Comparison of ENCODE assay signal across 12 mouse cellular contexts in the genomic region with DNA sequence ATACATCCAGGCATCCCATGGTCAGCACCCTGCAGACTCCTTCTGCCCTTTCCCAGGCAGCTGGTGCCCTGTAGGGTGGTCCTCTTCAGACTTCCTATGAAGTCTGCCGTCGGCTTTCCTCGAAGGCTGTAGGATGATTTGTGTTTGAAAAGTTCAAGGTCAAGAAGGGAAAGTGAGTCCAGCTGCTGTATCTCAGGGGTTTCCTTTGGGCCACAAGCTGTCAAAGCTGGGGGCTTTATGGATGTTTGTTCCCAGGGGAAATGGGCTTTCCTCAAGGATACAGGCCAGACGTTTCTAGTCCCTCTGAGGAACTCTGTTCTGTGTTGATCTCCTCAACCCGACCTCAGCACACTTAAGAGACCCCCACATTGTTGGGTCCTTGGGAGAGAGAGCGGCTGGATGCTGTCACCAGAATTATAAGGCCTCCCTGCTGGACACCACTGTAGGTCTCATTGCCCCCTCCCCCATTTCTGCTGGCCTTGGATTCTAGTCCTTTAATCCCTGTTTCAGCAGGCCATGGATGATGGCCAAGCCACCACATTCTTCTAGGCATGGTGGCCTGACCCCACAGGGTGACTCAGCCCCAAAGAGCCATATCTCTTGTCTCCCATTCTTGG. TPM values are rescaled to one million over a fixed set of nuclear protein-coding genes. Genes with fewer than 3 reads are reported as not detected.
DNase-seq lines count a peak whose midpoint lies in the region; ATAC-seq and TF ChIP-seq lines count a peak whose summit lies in the region.
"Had no signal": no experiment of that assay in that cellular context is flagged by ENCODE, and none has a peak within 500 bp of the region (broad histone marks: within the 10 kb centered on the region; RNA-seq: fewer than 3 reads in every experiment).

No protein-coding gene starts in this region.

- H3K4me2 ChIP-seq in kidney, postnatal 0 days (ENCODE audit: low read length): no peak overlapping the region
- H3K4me2 ChIP-seq in midbrain, embryonic 16.5 days (ENCODE audit: low read length): no peak overlapping the region
- H3K4me2 ChIP-seq: liver, embryonic 15.5 days; midbrain, embryonic 15.5 days had no signal

- H3K9me3 ChIP-seq in kidney, postnatal 0 days (replicated peaks; ENCODE audit: low read length): no peaks in the 10 kb centered on the region
- H3K9me3 ChIP-seq in midbrain, embryonic 16.5 days (replicated peaks; ENCODE audit: control insufficient read depth, low read length, poor library complexity, severe bottlenecking): no peaks in the 10 kb centered on the region
- H3K9me3 ChIP-seq: liver, embryonic 15.5 days; midbrain, embryonic 15.5 days had no signal

- ATAC-seq in kidney, postnatal 0 days (replicated peaks; ENCODE audit: low FRiP score, low read depth): peak; percentile 92
- ATAC-seq in midbrain, embryonic 16.5 days: no peak
- ATAC-seq: midbrain, embryonic 15.5 days had no signal

- no peak for TF ChIP-seq CTCF in kidney, postnatal 0 days (IDR thresholded peaks at IDR 0.05; ENCODE audit: low read depth)

- no peak overlapping the region for H3K9ac ChIP-seq in kidney, postnatal 0 days (ENCODE audit: low read depth, low read length)
- H3K9ac ChIP-seq in midbrain, embryonic 16.5 days (ENCODE audit: low read depth, low read length): no peak overlapping the region
- H3K9ac ChIP-seq: liver, embryonic 15.5 days; midbrain, embryonic 15.5 days had no signal

- H3K4me1 ChIP-seq in kidney, postnatal 0 days (replicated peaks; ENCODE audit: insufficient read depth, low read length): peaks cover 12% of the 10 kb centered on the region; the same call in 1 of the 2 replicates
- H3K4me1 ChIP-seq in midbrain, embryonic 16.5 days (ENCODE audit: control insufficient read depth, insufficient read depth, low read length): no peaks in the 10 kb centered on the region
- H3K4me1 ChIP-seq: midbrain, embryonic 15.5 days had no signal

- WGBS in kidney, postnatal 0 days: 18% methylated on average over 6 of the region's 6 CpGs
- WGBS in midbrain, embryonic 16.5 days: 66% methylated on average over 6 of the region's 6 CpGs

- H3K27ac ChIP-seq in kidney, postnatal 0 days: peak overlapping the region; percentile 70
- H3K27ac ChIP-seq in midbrain, embryonic 16.5 days (ENCODE audit: low read length): no peak overlapping the region
- H3K27ac ChIP-seq: liver, embryonic 15.5 days; midbrain, embryonic 15.5 days had no signal

- no peak overlapping the region for H3K4me3 ChIP-seq in kidney, postnatal 0 days (replicated peaks; ENCODE audit: low read depth, low read length)
- no peak overlapping the region for H3K4me3 ChIP-seq in midbrain, embryonic 16.5 days (ENCODE audit: low read depth, low read length)
- H3K4me3 ChIP-seq: liver, embryonic 15.5 days; midbrain, embryonic 15.5 days had no signal

- peaks cover 16% of the 10 kb centered on the region; the same call in 1 of the 2 replicates for H3K36me3 ChIP-seq in kidney, postnatal 0 days (ENCODE audit: insufficient read depth, low read length)
- no peaks in the 10 kb centered on the region for H3K36me3 ChIP-seq in midbrain, embryonic 16.5 days (ENCODE audit: control insufficient read depth, insufficient read depth, low read length)
- H3K36me3 ChIP-seq: liver, embryonic 15.5 days; midbrain, embryonic 15.5 days had no signal

- no peaks in the 10 kb centered on the region for H3K27me3 ChIP-seq in kidney, postnatal 0 days (ENCODE audit: insufficient read depth, low read length)
- H3K27me3 ChIP-seq in midbrain, embryonic 16.5 days (ENCODE audit: control insufficient read depth, insufficient read depth, low read depth, low read length): no peaks in the 10 kb centered on the region
- H3K27me3 ChIP-seq: liver, embryonic 15.5 days; midbrain, embryonic 15.5 days had no signal

- DNase-seq in ovary, adult 18-20 months (ENCODE audit: low spot score): peak; percentile 32
- no peak for DNase-seq in ovary, postnatal 10 days (ENCODE audit: low spot score)
- peak; percentile 57 for DNase-seq in embryo, embryonic 10.5 days (ENCODE audit: low spot score)
- DNase-seq in kidney, postnatal 0 days (ENCODE audit: low spot score): peak; percentile 96
- DNase-seq in urinary bladder, postnatal 36 days (ENCODE audit: low spot score in 2 of 2): no peak
- no peak for DNase-seq in cerebellum, adult 8-10 months
- DNase-seq: heart, adult 11 months; left cerebral cortex, postnatal 4 days; right cerebral cortex, postnatal 25 days had no signal

RNA-seq across cellular contexts. Expression of gene Itga9, which starts 23.4 kb away (rescaled TPM):
- polyA plus RNA-seq in kidney, postnatal 0 days (2015; fragmentation: Nextera tagmentation; extraction: Ambion mirVana): 21.4 and 23.2 TPM in 2 replicates
- 0.97 and 1.0 TPM in 2 replicates for polyA plus RNA-seq in midbrain, embryonic 16.5 days (2015; fragmentation: Nextera tagmentation; extraction: Ambion mirVana)

Comparison
In these comparisons a context has a peak if more than half of its experiments do, and no peak if none do; other contexts are left out.
1. DNase-seq: peak in ovary, adult 18-20 months (single experiment), embryo, embryonic 10.5 days (single experiment) and kidney, postnatal 0 days (single experiment); none in ovary, postnatal 10 days (single experiment), urinary bladder, postnatal 36 days (0 of 2) and cerebellum, adult 8-10 months (single experiment).
2. RNA of gene Itga9, which starts 23.4 kb away (polyA plus RNA-seq): 21.4 to 23.2 TPM in kidney, postnatal 0 days; 0.97 to 1.0 TPM in midbrain, embryonic 16.5 days; every median in the first group is over 10 times any median in the second.